Mouse (Mus musculus) fibroblast of lung, adult 2 months (primary cell): ENCODE data around the gene 1700123K08Rik.
"Not testable (repeated sequence)": the region's sequence is repeated elsewhere in the genome, so short reads cannot be mapped to it uniquely, and the experiment has no call there.

Experiments
- DNase-seq: peaks from one replicate; pipeline ENCODE4 v3.0.0-alpha.2; 2011; ENCODE audit warnings: low read depth

The 1700123K08Rik gene

DNA sequence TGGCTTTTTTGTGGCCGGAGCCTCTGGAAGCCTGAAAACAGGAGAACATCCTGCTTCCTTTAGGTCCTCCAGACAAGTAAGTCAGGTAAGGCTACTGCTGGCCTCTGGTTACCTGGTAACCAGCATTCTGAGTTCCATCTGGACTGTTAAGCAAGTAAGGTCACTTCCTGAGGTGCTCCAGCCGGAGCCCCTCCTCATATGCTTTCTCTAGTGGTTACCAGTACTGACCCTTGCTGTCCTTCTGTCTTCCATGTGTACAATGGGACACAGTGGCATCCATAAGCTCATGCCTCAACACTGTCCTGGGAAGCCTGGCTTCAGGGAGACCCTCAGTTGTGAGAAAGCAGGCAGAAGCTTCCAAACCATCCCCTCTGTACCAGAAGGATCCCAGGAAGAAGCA, at the start of gene 1700123K08Rik:
Gene 1700123K08Rik (minus strand): TSS at position 101 of the 400 bp plus-strand sequence.
- DNase-seq = not testable (repeated sequence)

DNA sequence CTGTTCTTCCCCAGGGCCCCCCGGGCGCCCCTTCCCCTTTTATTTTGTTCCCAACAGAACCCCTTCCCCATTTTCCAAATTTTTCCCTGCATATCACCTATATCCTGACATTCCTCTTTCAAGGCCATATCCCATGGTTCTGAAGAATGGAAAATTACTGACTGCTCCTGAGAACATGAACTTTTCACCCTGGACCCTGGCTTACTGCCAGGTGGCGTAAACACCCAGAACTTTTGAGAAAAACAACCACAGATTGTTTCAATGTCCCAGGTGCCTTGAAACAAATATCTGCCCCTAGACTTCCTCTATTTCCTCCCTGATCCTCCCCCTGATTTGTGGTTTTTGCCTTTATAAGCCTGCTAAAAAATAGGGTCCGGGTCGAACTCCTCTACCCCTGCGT, 22.9 kb upstream of the 1700123K08Rik start:
- DNase-seq = no peak

DNA sequence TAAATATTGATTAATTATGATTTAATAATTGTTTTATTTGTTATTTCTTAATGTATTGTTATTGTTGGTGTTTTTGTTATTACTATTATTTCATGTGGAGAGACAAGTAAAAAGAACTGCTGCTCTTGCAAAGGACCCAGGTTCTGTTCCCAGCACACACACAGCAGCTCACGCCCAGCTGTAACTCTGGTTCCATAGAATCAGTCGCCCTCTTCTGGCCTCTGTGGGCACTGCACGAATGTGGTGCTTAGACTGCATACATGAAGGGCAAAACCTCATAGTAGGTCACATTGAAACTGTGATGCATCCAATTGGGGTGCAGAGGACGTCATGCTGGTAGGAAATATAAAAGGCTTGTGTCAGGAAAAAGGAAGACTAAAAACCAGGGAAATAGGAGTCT, 7.1 kb upstream of the 1700123K08Rik start:
- DNase-seq = no peak

DNA sequence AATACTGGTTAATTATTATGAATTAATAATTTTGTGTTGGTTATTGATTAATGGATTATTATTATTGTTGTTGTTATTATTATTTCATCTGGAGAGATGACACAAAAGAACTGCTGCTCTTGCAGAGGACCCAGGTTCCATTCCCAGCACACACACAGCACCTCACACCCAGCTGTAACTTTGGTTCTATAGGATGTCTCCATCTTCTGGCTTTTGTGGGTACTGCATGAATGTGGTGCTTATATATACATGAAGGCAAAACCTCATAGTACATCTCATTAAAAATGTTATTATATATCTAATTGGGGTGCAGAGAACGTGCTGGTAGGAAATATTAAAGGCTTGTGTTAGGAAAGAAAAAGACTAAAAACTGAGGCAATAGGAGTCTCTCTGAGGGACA, 11.8 kb downstream of the 1700123K08Rik start:
- DNase-seq = no peak

DNA sequence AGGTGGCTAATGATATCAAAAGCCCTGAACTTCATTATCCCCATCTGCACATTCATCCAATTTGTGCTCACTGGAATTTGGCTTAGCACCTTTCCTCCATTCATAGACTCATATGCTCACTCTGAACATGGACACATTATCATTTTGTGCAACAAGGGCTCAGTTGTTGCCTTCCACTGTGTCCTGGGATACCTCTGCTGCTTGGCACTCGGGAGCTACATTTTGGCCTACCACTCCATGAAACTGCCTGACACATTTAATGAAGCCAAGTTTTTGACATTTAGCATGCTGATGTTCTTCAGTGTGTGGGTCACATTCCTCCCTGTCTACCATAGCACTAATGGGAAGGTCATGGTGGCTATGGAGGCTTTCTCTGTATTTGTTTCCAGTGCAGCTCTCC, 32.0 kb downstream of the 1700123K08Rik start:
- DNase-seq = no peak
